Mouse (Mus musculus) gastrocnemius, postnatal 10 days (tissue): Measurements from ENCODE around the gene Gfod1. TPM values are rescaled to one million over a fixed set of nuclear protein-coding genes. Genes with fewer than 3 reads are reported as not detected.
A peak's percentile ranks its signal among the peaks of the same experiment; 100 is the strongest.

Experiments
- DNase-seq: peaks from one replicate; pipeline ENCODE4 v3.0.0; 2021; ENCODE audit warnings: mixed read lengths
- total RNA-seq, 2 experiments: library from RNA; stranded (reverse); gene quantifications; 2 replicates each; pipeline ENCODE4 v1.2.3; 2021

The Gfod1 gene
- total RNA-seq, 2 experiments from 2014 or later, result 6.2 to 6.8 TPM

DNA sequence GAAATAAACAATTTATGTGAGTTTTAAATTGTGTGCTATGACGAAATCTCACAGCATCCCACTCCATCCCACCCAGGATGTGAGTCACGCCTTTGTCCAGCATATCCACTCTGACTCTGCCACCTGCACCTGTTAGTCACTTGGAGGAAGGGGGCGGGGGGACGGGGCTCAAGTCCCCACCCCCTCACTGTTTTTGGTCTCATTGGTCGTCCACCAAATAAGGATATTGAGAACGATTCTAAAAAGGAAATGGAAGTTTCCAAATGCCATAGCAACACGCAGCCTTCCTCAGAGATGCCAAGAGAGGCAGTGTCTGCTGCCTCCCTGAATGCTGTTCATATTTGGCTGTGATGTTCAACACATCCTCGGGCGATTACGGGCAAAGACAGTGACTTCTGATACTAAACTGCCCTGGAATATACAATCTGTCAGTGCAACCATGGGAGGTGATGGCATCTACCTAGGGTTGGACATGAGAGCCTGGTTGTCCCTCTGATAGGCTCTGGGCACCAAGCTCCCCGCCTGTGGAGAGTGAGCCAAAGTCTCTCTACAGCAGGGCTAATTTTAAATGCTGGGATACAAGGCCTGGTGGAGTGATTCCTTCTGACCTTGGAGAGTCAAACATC is 41.7 kb downstream of the Gfod1 start:
- no peak for DNase-seq

DNA sequence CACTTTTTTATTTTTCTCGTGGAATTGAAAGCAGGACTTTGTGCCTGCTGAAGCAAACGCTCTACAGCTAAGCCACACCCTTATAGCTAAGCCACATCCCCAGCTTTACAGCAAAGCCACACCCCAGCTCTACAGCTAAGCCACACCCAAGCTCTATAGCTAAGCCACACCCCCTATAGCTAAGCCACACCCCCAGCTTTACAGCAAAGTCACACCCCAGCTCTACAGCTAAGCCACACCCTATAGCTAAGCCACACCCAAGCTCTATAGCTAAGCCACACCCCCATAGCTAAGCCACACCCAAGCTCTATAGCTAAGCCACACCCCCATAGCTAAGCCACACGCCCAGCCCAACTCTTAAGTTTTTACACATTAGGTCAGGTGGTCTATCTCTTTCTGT is 42.7 kb downstream of the Gfod1 start:
- DNase-seq, result no peak

GRCm38 (mm10) chr13:43260731-43261130 is 43.2 kb downstream of the Gfod1 start:
- no peak for DNase-seq

DNA sequence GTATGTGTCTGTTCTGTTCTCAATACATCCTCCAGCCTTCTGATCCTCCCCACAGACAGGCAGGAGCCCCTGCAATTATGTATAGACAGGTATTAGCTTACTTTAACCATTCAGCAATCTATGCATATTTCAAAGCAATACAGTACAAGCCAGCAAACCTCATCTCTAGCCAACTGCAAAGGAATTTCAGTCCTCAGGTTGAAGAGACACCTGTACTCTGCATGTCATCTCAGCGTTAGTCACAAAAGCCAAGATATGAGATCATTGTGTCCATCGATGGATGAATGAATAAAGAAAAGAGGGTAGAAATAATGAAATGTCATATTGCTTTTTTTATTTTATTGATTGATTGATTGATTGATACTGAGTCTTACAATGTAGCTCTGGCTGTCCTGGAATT is 47.5 kb downstream of the Gfod1 start:
- DNase-seq, result no peak

DNA sequence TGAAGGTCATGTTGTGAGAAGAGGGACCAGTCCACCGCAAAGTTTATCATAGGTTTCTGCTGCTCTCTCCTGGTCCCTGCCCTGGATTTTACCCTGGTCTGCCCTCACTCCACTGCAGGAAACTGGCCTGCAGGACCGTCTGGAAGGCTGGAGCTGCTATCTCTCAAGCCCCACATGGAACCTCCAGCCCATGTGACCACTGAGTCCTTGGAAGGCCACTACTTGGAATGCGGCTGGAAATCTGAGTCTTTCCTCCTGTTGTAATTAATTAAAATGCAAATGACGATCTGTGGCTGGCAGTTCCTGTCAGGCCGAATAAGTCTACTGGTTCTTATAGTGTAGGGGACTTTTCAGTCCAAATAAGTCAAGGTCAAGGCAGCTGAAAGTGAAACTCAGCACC is 50.4 kb downstream of the Gfod1 start:
- no peak for DNase-seq

GRCm38 (mm10) chr13:43252105-43252790 is 51.7 kb downstream of the Gfod1 start:
- DNase-seq, result no peak

GRCm38 (mm10) chr13:43251391-43251790 is 52.6 kb downstream of the Gfod1 start:
- DNase-seq, result no peak

GRCm38 (mm10) chr13:43250653-43251052 is 53.3 kb downstream of the Gfod1 start:
- no peak for DNase-seq

- DNase-seq, result no peak
Observed at GRCm38 (mm10) chr13:43250106-43250505, 53.9 kb downstream of the Gfod1 start.

DNA sequence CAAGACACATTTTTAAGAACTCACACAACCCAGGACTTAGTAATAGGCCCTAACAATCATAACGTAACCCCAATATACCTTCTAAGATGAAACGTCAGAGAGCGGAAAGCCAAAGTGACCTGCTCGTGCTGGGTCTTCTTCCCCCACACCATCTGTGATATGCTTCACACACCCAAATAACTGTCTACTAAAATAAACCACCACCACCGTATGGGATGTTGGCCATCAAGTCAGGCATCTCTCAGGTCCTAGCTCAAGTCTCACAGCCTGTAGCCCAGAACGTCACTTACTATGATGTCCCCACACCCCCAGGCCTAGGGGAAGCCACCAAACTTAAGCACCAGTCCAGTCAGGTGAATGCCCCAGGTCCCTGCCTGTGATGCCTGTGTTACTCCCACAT is 55.6 kb downstream of the Gfod1 start:
- DNase-seq, result no peak

GRCm38 (mm10) chr13:43246876-43247275 is 57.1 kb downstream of the Gfod1 start:
- no peak for DNase-seq

DNA sequence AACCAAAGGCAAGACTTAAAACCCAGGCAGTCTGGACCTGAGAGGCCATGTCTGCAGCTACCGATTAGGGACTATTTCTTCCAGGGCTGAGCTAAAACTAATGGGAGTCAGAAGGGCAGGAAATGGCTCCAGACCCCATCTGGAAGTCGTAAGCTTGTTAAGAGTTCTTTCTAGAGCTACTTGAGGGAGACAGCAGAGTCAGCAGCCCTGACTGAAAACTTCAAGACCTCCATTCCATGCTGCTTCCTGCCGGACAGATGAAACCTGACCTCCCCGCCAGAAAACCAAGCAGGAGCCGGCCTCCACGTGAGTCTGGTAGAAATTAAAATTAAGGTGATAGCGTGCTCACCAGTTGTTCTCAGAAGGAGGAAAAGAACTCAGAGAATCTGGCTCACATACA is 60.2 kb downstream of the Gfod1 start:
- no peak for DNase-seq

DNA sequence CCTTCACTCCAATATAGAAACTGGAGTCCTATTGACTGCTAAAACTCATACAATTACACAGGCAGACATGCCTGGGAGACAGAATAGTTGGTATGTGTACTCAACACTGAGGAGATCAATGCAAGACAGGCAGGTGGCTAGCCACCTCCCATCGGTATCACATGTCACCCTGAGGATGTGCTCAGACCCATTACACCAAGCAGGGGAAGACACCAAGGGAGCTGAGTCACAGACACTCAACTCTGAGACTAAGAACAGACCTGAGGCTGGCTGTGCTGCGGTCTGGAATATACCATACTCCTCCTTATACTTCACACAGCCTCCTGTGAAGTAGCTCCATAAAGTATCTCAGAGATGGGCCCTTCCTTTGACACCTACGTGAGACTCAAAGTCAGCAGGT is 60.7 kb downstream of the Gfod1 start:
- no peak for DNase-seq

DNA sequence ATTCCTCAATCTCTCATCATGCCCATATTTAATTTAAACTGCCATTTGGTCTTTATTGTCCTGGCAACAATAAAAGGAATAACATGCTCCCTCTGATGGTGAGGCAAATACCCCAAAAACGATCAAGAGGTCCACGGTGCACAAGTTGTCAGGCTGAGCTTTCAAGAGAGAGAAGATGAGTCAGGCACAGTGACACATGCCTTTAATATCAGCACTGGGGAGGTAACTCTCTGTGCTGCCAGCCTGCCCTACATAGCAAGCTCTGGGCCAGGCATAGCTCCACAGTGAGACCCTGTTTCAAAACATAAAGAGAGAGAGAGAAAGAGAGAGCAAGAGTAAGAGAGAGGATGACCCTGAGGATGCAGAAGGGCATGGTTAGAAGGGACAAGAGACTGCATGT is 62.2 kb downstream of the Gfod1 start:
- DNase-seq, result no peak

GRCm38 (mm10) chr13:43241069-43241468 is 62.9 kb downstream of the Gfod1 start:
- DNase-seq, result peak; percentile 14

- DNase-seq, result no peak
Observed at GRCm38 (mm10) chr13:43239790-43240216, 64.2 kb downstream of the Gfod1 start.

DNA sequence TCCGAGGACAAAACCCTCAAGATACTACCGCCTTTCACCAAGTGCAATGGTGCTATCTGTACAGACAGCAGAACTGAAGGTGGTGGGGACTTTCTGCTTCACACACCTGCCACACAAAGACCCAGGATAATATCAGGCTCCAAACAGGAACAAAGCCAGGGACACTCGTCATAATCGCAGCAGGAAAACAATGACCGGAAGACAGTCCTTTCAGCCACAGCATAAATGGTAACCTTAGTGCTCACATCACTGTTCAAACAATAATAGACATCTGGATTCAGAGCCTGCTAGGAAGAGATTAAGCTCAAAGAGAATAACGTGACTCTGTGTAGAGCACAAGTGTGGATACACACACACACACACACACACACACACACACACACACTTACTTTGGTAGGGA is 67.3 kb downstream of the Gfod1 start:
- no peak for DNase-seq

DNA sequence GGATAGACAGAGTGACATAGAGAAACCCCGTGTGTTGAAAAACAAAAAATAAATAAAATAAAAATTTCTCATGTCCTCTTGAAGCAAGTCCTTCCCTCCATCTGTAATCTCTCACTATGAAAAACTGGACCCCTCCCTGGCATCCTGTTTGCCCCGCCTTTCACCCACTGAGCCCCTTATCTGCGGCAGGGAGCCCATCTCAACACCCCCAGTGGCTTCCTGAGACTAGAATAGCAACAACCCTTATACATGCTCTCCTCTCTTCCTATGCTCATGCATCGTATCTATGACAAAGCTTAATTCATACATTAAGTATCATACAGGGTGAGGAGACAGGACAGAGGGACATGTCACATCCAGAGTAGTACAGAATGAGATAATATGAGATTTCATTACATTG is 68.0 kb downstream of the Gfod1 start:
- DNase-seq, result no peak

GRCm38 (mm10) chr13:43235586-43235910 is 68.4 kb downstream of the Gfod1 start:
- no peak for DNase-seq

GRCm38 (mm10) chr13:43234869-43235585 is 68.9 kb downstream of the Gfod1 start:
- no peak for DNase-seq

GRCm38 (mm10) chr13:43233331-43233730 is 70.6 kb downstream of the Gfod1 start:
- no peak for DNase-seq

DNA sequence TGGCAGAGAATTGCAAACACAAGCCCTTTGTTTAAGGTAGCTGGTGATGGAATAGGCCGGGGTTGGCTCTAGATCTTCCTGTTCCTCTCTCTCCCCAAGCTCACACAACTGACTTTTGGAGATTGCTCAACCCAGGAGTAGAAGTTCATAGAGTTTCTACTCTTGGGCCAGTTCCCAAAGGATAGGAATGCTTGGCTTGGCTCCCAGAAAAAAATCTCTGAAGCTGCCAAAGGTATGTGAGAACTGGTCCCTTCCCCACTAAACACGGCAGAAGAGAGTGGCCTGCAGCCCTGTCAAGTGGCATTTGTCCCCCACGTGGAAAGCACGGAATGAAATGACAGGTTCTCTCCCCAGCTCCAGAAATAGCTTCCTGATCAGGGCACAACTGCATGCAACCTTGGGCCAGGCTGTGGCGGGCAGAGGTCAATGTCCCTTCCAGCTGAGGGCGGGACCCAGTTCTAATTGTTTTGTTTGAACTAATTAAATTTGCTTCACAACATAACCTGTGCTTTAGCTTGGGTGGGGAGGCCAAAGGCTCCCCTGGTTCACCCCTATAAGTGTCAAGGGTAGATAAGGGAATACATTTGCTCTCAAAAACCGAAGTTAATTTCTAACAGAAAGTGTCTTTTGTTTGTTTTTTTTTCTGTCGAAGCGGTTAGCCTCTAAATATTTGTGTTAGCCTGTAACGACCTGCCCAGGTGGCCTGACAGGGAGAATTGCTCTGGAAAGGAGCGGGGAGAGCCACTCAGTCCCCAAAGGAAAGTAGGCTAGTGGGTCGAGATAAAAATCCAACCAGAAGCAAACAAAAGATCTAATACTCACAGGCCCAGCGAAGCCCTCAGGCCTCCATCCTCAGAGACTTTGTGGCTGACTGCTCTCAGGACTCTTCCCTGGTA is 71.8 kb downstream of the Gfod1 start:
- peak; percentile 36 for DNase-seq

DNA sequence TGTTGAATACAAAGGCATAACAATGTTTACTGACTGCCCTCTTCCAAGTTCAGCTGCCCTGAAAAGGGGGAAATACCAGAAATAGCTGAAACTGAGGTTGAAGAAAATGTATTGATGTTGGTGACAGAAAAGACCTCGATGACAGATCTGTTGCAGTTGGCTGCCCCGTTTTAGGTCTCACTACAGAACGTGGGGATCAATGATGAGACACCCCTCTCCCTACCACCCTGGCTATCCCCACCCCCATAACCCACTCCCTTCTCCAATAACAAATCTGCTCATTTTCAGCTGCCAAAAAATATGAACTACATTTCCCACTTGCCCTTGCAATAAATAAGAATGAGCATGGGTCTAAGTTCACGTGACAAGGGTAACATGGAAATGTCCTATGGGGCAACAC is 73.1 kb downstream of the Gfod1 start:
- no peak for DNase-seq
